Mouse (Mus musculus) CH12F3 (cell line): Measurements from ENCODE around the gene 4930558K02Rik.

ENCODE experiments used
- in situ Hi-C: fragments of 300-500 bp; cut with MboI; formaldehyde crosslinking; loops from 2 replicates; pipeline ENCODE4 v1.14.3; 2020; ENCODE audit warnings: low sequenced_read_pairs

4930558K02Rik gene

GRCm38 (mm10) chr1:161998781-161999180, 19.3 kb upstream of the 4930558K02Rik start:
- in situ Hi-C loops, result no loop called here

- in situ Hi-C loops, result no loop called here
Measured at GRCm38 (mm10) chr1:161992389-161992788, 13.0 kb upstream of the 4930558K02Rik start.

- in situ Hi-C loops, result no loop called here
Measured at GRCm38 (mm10) chr1:161991846-161992245, 12.4 kb upstream of the 4930558K02Rik start.

GRCm38 (mm10) chr1:161990684-161991578, 11.5 kb upstream of the 4930558K02Rik start:
- in situ Hi-C loops, result no loop called here

GRCm38 (mm10) chr1:161983979-161984566, 4.6 kb upstream of the 4930558K02Rik start:
- in situ Hi-C loops, result no loop called here

- in situ Hi-C loops, result no loop called here
Measured at GRCm38 (mm10) chr1:161983451-161983850, 4.0 kb upstream of the 4930558K02Rik start.

- in situ Hi-C loops, result no loop called here
Measured at GRCm38 (mm10) chr1:161980626-161981298, 1.3 kb upstream of the 4930558K02Rik start.

- in situ Hi-C loops, result no loop called here
Measured at GRCm38 (mm10) chr1:161980046-161980445, 610 bp upstream of the 4930558K02Rik start.

GRCm38 (mm10) chr1:161978173-161978700, 1.2 kb downstream of the 4930558K02Rik start:
- in situ Hi-C loops, result no loop called here

GRCm38 (mm10) chr1:161977331-161977730, 2.1 kb downstream of the 4930558K02Rik start:
- in situ Hi-C loops, result no loop called here

- in situ Hi-C loops, result no loop called here
Measured at GRCm38 (mm10) chr1:161976255-161977182, 2.9 kb downstream of the 4930558K02Rik start.

GRCm38 (mm10) chr1:161972233-161972632, 7.2 kb downstream of the 4930558K02Rik start:
- in situ Hi-C loops, result loop anchor here (5.0 kb wide), 1 partner anchor 225 kb away; no protein-coding TSS in a partner anchor

- in situ Hi-C loops, result loop anchor here (5.0 kb wide), 1 partner anchor 224 kb away; no protein-coding TSS in a partner anchor
Measured at GRCm38 (mm10) chr1:161970874-161971273, 8.6 kb downstream of the 4930558K02Rik start.

GRCm38 (mm10) chr1:161968589-161969407, 10.6 kb downstream of the 4930558K02Rik start, which contains the start of gene Pigc:
Gene Pigc, plus strand, starts transcription at chr1:161969186.
- in situ Hi-C loops, result loop anchor here (10.0 kb wide), 1 partner anchor 94 kb away; the partner anchor contains the start of gene Suco

GRCm38 (mm10) chr1:161967936-161968335, 11.5 kb downstream of the 4930558K02Rik start:
- in situ Hi-C loops, result loop anchor here (10.0 kb wide), 1 partner anchor 93 kb away; the partner anchor contains the start of gene Suco

- in situ Hi-C loops, result loop anchor here (10.0 kb wide), 1 partner anchor 88 kb away; the partner anchor contains the start of gene Suco
Measured at GRCm38 (mm10) chr1:161962465-161963377, 16.7 kb downstream of the 4930558K02Rik start.

- in situ Hi-C loops, result no loop called here
Measured at GRCm38 (mm10) chr1:161957964-161958950, 21.2 kb downstream of the 4930558K02Rik start.
